Mouse (Mus musculus) megakaryocyte, embryonic 14.5 days (primary cell): ENCODE measurements around the gene 2310039H08Rik.

ENCODE experiments used
- FLI1 ChIP-seq: IDR thresholded peaks from 2 replicates; pipeline ENCODE4 v1.6.1; 2012; ENCODE audit warnings: low read length, inconsistent platforms, mixed read lengths
- GATA1 ChIP-seq: IDR thresholded peaks from 3 replicates; pipeline ENCODE4 v1.6.1; 2012; ENCODE audit warnings: mixed read lengths, low read length, inconsistent platforms, borderline replicate concordance

DNA sequence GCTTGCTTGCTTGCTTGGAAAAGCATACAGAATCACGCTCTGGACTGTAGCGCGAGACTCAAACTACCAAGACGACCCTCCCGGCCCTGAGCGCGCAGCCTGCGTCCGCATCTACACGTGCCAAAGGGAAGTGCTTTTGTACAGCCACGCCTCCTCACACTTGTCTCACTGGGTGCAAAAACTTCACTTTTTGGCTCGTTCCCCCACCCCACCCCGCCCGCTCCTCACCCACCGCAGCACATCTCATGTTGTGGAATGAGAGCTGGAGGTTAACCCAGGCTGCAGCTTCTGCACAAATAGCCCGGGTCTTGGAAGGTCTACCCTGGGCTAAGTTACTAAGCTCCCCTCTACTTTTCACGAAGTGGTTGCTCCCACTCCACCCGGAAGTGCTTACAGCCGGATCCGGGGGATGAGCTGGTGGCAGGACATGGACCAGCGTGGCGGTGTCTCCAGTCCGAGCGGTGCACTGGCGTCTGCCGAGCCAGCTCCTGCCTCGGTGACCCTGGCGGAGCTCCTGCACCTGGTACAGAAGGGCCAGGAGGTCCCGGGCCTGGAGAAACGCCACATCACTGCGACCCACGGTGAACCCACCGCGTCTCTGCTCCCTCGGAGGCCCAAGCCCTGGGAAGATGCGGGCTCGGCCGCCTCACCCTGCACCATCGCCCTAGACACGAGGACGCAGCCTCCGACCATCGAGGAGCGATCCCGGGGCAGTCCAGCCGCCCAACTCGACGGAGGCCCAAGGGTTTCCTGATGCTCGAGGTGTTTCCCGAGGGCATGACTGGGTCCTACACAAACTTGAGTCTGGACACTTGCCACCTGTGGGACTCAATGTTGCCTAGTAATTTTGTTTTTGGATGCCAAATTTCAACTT lies at the start of gene 2310039H08Rik:
- TF ChIP-seq GATA1 (no peak), FLI1 (no peak)
